Mouse (Mus musculus): ENCODE measurements around the gene Iqcm.

- TF ChIP-seq CTCF (IDR thresholded peaks at IDR 0.05; ENCODE audit: insufficient read depth, low read depth, low read length) (no peak), POLR2A (IDR thresholded peaks at IDR 0.05; ENCODE audit: insufficient read depth, low read depth, low read length) (no peak)
Measured at GRCm38 (mm10) chr8:75642958-75643357, 194.5 kb downstream of the Iqcm start.
